Mouse (Mus musculus) gastrocnemius, adult 2 months (tissue): ENCODE results near the gene Sdk1. TPM values are rescaled to one million over a fixed set of nuclear protein-coding genes. Genes with fewer than 3 reads are reported as not detected.
A peak's percentile ranks its signal among the peaks of the same experiment; 100 is the strongest.

ENCODE experiments used
- DNase-seq: peaks from one replicate; pipeline ENCODE4 v3.0.0; 2022
- H3K27ac ChIP-seq: fragments of 200-600 bp; 2 replicates; pipeline ENCODE4 v1.8.1; 2022; ENCODE audit warnings: mild to moderate bottlenecking
- H3K4me3 ChIP-seq: fragments of 200-600 bp; 2 replicates; pipeline ENCODE4 v1.8.1; 2022; ENCODE audit warnings: mild to moderate bottlenecking, moderate library complexity
- CTCF ChIP-seq: fragments of 200-600 bp; IDR thresholded peaks from 2 replicates; pipeline ENCODE4 v1.8.1; 2022; ENCODE audit warnings: antibody characterized with exemption, mild to moderate bottlenecking, moderate library complexity
- intact Hi-C: fragments of 180-260 bp; cut with DNase I; formaldehyde crosslinking; loops from one replicate; pipeline ENCODE4 v1.15.1; 2025
- total RNA-seq, 2 experiments: library from RNA; stranded (reverse); gene quantifications; 2 replicates each; pipeline ENCODE4 v1.2.3; 2021

The Sdk1 gene
- total RNA-seq, 2 experiments from 2014 or later: 0.82 to 1.5 TPM

DNA sequence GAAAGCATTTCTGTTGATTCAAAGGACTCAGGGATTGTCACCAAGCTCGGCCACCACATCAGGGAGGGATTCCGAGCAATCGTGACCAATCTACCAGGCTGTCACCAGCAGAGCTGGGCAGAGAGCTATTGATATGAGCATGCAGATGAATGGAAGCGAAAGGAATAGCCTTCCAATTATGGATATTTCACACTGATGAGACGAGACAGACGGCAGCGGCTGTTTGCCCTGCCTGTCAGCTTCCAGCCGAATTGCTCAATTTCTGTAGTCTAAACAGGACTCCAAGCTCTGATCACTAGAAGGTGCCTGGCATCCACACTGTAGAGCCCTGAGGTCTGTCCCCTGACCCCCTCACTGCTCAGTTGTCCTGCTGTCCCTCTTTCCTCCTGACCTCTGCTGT, 699.3 kb downstream of the Sdk1 start:
- no peak for DNase-seq
- H3K27ac ChIP-seq: no peak overlapping the region
- H3K4me3 ChIP-seq: no peak overlapping the region
- intact Hi-C loops: no loop called here
- TF ChIP-seq CTCF: no peak

GRCm38 (mm10) chr5:141950791-141951190, 709.5 kb downstream of the Sdk1 start:
- intact Hi-C loops: no loop called here
- DNase-seq: no peak
- no peak overlapping the region for H3K4me3 ChIP-seq
- no peak overlapping the region for H3K27ac ChIP-seq
- no peak for TF ChIP-seq CTCF

GRCm38 (mm10) chr5:141952270-141952669, 711.0 kb downstream of the Sdk1 start:
- H3K4me3 ChIP-seq: no peak overlapping the region
- no peak overlapping the region for H3K27ac ChIP-seq
- DNase-seq: no peak
- intact Hi-C loops: no loop called here
- TF ChIP-seq CTCF: no peak

GRCm38 (mm10) chr5:141952708-141953490, 711.6 kb downstream of the Sdk1 start:
- no peak for TF ChIP-seq CTCF
- DNase-seq: no peak
- intact Hi-C loops: no loop called here
- Histone ChIP-seq H3K27ac (no peak overlapping the region), H3K4me3 (no peak overlapping the region)

DNA sequence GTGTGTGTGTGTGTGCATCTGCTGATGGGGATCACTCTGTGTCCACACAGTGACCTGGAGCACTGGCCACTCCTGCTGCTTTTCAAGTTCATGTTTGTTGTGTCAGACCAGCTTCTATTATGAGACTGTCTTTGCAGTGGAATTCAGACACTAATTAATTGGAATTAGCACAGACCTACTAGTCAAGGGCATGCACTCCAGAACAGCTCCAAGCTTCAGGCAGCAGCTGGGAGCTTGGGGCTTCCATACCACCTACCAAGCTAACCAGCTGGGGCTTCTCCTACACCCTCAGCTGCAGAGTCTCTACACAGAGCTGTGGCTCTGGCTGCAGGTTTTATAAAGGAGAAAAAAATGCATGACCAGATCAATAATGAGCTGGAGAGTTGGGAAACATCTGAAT, 729.8 kb downstream of the Sdk1 start:
- no peak overlapping the region for H3K4me3 ChIP-seq
- no peak for DNase-seq
- intact Hi-C loops: no loop called here
- no peak overlapping the region for H3K27ac ChIP-seq
- TF ChIP-seq CTCF: no peak

DNA sequence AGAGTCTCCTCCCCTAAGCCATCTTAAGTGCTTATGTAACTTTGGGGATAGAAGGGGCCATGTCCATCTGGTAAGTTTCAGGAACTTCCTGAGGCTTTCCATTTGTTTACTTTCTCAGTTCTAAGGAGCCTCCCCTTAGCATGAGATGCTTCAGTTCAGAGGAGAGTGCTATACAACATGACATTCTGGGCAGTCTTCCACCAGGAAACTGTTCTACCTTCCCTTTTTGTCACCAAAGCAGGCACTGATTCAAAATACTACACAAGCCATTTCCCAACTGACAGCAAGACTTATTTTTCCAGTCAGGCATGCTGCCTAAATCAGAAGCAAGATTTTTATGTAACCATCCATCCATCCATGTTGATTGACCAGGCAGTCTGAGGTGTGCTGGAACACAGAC, 738.2 kb downstream of the Sdk1 start:
- H3K27ac ChIP-seq: no peak overlapping the region
- TF ChIP-seq CTCF: no peak
- no peak for DNase-seq
- no peak overlapping the region for H3K4me3 ChIP-seq
- intact Hi-C loops: no loop called here

- Histone ChIP-seq H3K27ac (no peak overlapping the region), H3K4me3 (no peak overlapping the region)
- no peak for DNase-seq
- intact Hi-C loops: no loop called here
- no peak for TF ChIP-seq CTCF
These were observed 739.5 kb downstream of the Sdk1 start for GRCm38 (mm10) chr5:141980746-141981145.

GRCm38 (mm10) chr5:141984322-141984721, 743.0 kb downstream of the Sdk1 start:
- H3K4me3 ChIP-seq: no peak overlapping the region
- no peak for TF ChIP-seq CTCF
- intact Hi-C loops: no loop called here
- no peak overlapping the region for H3K27ac ChIP-seq
- DNase-seq: no peak

GRCm38 (mm10) chr5:141985003-141985402, 743.7 kb downstream of the Sdk1 start:
- intact Hi-C loops: no loop called here
- TF ChIP-seq CTCF: peak; percentile 76
- DNase-seq: peak; percentile 77
- Histone ChIP-seq H3K4me3 (no peak overlapping the region), H3K27ac (no peak overlapping the region)

DNA sequence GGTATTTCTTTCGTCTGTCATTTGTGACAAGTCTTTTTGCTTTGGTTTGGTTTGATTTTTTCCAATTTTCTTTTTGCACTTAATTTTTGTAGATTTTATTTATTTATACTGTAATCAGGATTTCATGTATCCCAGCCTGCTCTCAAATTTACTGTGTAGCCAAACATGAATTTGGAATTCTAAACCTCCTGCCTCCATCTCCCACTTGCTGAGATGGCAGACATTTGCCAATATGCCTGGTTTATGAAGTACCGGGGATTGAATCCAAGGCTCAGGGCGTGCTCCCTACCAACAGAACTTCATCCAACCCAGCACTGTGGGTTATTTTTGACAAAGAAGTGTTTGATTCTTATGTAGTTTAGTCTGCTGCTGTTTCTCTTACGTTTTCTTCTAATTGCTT, 744.3 kb downstream of the Sdk1 start:
- Histone ChIP-seq H3K4me3 (no peak overlapping the region), H3K27ac (no peak overlapping the region)
- no peak for TF ChIP-seq CTCF
- intact Hi-C loops: no loop called here
- no peak for DNase-seq

DNA sequence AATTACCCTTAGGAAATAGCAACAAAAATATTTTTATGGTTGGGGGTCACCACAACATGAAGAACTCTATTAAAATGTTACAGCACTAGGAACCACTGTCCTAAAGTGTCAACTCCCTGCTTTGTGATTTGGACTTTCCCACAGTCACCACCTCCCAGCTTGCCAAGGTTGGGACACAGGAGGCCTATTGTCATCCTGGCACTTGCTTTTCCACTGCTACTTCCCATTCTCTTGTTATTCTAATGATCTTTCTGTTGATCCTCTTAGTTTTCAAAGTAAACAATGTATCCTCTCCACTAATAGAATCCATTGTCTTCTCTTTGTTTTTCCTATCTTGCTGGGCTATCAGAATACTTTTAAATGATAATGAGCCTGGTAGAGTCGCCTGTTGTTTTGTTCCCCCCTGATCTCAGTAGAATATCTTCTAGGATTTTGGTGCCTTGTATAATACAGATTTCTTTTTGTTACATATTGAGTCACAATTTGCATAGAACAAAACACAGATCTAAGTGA, 746.1 kb downstream of the Sdk1 start:
- intact Hi-C loops: no loop called here
- no peak for TF ChIP-seq CTCF
- no peak for DNase-seq
- H3K27ac ChIP-seq: no peak overlapping the region
- no peak overlapping the region for H3K4me3 ChIP-seq

- no peak for DNase-seq
- no peak for TF ChIP-seq CTCF
- H3K27ac ChIP-seq: no peak overlapping the region
- intact Hi-C loops: no loop called here
- H3K4me3 ChIP-seq: no peak overlapping the region
These were observed 747.4 kb downstream of the Sdk1 start for GRCm38 (mm10) chr5:141988685-141989084.

- Histone ChIP-seq H3K4me3 (no peak overlapping the region), H3K27ac (no peak overlapping the region)
- no peak for TF ChIP-seq CTCF
- intact Hi-C loops: no loop called here
- no peak for DNase-seq
These were observed 752.9 kb downstream of the Sdk1 start for GRCm38 (mm10) chr5:141994192-141994591.

GRCm38 (mm10) chr5:142000247-142000646, 759.0 kb downstream of the Sdk1 start:
- Histone ChIP-seq H3K27ac (no peak overlapping the region), H3K4me3 (no peak overlapping the region)
- DNase-seq: no peak
- peak; percentile 18; the same call in 1 of the 2 replicates for TF ChIP-seq CTCF
- intact Hi-C loops: no loop called here
